Mouse (Mus musculus): ENCODE measurements around the gene Erich3. TPM values are rescaled to one million over a fixed set of nuclear protein-coding genes. Genes with fewer than 3 reads are reported as not detected.
A peak's percentile ranks its signal among the peaks of the same experiment; 100 is the strongest.

The Erich3 gene
- polyA plus RNA-seq, 1 experiment: not detected

DNA sequence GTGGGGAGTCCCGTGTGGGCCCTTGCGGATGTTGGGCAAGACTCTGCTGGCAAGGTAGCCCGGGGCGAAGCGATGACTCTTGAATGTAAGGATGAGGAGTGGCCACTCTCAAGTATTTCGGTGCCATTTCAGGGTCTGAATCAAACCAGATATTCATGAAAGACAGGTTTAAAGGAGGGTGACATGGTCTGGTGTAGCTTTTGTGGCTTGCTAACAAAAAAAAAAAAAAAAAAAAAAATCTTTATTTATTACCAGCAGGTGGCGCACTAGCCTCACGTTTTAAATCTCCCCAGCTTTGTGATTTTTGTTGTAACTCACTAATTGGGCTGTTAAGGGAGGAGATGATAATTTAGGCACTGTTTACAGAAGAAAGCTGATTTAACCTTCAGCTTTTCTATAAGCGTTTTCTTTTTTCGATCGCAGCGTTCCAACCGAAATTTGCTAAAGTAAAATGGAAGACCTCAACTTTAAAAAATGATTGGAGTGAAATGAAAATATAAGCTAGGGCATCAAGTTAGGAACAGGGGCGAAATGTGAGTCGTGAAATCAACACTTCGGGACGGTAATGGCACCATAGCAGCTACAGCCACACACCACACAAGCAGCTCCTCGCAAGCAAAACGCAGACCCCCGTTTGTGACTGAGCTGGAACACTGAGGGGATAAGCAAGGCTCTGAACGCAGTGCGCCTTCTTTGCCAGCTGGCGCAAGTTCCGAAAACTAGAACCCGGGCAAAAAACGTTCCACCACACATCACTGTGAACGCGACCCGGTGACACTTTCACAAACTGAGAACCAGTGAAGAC lies 16.8 kb upstream of the Erich3 start:
- H3K27ac ChIP-seq (ENCODE audit: insufficient read depth, low read depth, low read length): no peak overlapping the region
- TF ChIP-seq POLR2A (IDR thresholded peaks at IDR 0.05; ENCODE audit: low read depth, low read length) (no peak), CTCF (IDR thresholded peaks at IDR 0.05; ENCODE audit: extremely low read depth, insufficient read length, insufficient replicate concordance, low read depth, low read length) (no peak)
- H3K36me3 ChIP-seq (ENCODE audit: control insufficient read depth, insufficient read depth, low read length): no peaks in the 10 kb centered on the region
- H3K4me3 ChIP-seq (ENCODE audit: low read depth, low read length): peak overlapping the region; percentile 10; the same call in 1 of the 2 replicates
- H3K4me1 ChIP-seq (ENCODE audit: control insufficient read depth, insufficient read depth, insufficient read length, low read length): no peaks in the 10 kb centered on the region
- WGBS: 51% methylated on average over 29 of the region's 29 CpGs
- no peaks in the 10 kb centered on the region for H3K27me3 ChIP-seq (ENCODE audit: control insufficient read depth, insufficient read depth, low read length)

DNA sequence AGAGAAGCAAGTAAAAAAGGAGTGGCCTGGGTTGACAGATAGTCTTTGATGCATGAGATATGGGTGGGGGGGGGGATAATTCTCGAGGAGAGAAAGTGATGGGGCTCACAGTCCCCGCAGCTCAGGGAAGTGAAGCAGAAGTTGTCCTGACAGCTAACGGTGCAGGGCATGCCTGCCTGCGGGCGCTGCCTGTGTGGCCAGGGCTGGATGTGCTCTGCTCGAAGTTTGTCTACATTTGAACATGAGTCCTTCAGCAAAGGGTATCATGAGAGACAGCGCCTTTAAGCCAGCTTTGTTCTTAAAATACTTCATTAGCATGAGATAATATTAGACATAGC lies 16.2 kb upstream of the Erich3 start:
- Histone ChIP-seq H3K27ac (ENCODE audit: insufficient read depth, low read depth, low read length) (no peak overlapping the region), H3K36me3 (ENCODE audit: control insufficient read depth, insufficient read depth, low read length) (no peaks in the 10 kb centered on the region), H3K4me3 (ENCODE audit: low read depth, low read length) (no peak overlapping the region), H3K4me1 (ENCODE audit: control insufficient read depth, insufficient read depth, insufficient read length, low read length) (no peaks in the 10 kb centered on the region), H3K27me3 (ENCODE audit: control insufficient read depth, insufficient read depth, low read length) (no peaks in the 10 kb centered on the region)
- TF ChIP-seq CTCF (IDR thresholded peaks at IDR 0.05; ENCODE audit: extremely low read depth, insufficient read length, insufficient replicate concordance, low read depth, low read length) (no peak), POLR2A (IDR thresholded peaks at IDR 0.05; ENCODE audit: low read depth, low read length) (no peak)
- WGBS: 49% methylated on average over 7 of the region's 7 CpGs

DNA sequence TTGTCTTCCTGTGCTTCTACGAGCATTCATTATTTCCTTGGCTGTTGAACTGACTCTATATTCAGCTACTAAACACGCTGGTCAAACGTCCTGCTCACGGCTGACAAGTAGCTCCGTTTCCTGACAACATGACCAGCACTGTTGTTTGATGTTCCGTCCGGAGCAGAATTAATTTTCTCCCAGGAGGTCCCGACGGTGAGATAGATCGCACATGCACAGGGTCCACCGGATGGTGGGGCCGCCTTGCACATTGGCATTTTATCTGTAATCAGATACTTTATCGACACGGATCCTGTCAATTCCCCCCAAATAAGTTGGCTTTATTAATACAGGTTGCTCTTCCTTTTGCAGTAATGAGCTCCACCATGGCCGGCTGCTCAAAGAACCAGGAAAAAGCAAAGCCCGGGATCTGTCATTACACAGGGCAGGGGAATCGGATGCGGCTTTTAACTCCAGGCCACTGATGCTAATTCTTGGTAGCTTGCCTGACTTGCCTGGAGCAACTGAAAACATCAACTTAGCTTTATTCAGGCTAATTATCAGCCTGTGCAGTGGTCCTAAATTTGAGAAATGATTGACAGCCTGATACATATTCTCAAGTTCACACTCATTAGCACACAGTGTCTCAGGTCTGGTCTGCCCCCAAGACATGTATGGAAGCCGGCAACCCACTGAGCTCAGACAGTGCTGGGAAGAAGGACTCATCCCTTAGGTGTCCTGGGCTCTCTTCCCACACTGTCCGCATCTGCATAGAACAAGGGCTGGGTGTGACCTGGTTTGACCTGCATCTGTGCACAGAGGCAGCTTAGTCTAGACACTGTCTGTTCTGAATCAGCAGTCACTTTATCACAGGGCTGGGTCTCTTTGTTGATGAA lies 14.0 kb upstream of the Erich3 start:
- 78% methylated on average over 20 of the region's 20 CpGs for WGBS

DNA sequence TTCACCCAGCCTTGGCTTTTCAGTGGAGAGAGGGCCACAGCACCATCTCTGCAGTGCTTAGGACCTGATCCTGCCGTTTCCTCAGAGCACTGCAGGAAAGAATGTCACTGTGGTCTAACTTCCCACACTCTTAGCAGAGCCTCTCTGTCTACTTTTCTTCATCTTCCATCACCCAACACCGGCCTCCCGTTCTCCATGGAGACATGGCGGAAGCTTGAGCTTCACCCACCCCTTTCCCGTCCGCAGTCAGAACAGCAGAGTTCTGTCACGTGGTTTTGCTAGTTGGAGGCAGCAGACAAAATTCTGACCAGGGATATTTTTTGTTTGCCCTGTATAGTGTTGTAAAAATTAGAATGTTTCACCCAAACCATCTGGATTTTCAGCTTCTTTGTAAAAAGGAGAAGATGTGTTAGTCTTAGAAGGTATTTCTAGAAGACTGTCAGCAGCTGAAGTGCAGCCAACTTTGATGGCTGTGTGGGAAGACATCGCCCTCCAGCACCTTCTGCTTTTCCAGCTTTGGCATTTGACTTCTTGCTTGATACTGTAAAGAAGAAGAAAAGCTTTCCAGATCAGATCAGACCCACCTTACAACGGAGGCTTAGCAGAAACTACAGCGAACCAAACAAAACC lies 12.4 kb upstream of the Erich3 start:
- H3K36me3 ChIP-seq (ENCODE audit: control insufficient read depth, insufficient read depth, low read length): no peaks in the 10 kb centered on the region
- H3K27ac ChIP-seq (ENCODE audit: insufficient read depth, low read depth, low read length): no peak overlapping the region
- no peaks in the 10 kb centered on the region for H3K4me1 ChIP-seq (ENCODE audit: control insufficient read depth, insufficient read depth, insufficient read length, low read length)
- TF ChIP-seq CTCF (IDR thresholded peaks at IDR 0.05; ENCODE audit: extremely low read depth, insufficient read length, insufficient replicate concordance, low read depth, low read length): no peak
- TF ChIP-seq POLR2A (IDR thresholded peaks at IDR 0.05; ENCODE audit: low read depth, low read length): no peak
- no peaks in the 10 kb centered on the region for H3K27me3 ChIP-seq (ENCODE audit: control insufficient read depth, insufficient read depth, low read length)
- 78% methylated on average over 10 of the region's 10 CpGs for WGBS
- H3K4me3 ChIP-seq (ENCODE audit: low read depth, low read length): no peak overlapping the region

More for the DNA sequence above, 14.0 kb upstream of the Erich3 start:
- TF ChIP-seq CTCF (IDR thresholded peaks at IDR 0.05; ENCODE audit: extremely low read depth, insufficient read length, insufficient replicate concordance, low read depth, low read length): no peak
- no peak for TF ChIP-seq POLR2A (IDR thresholded peaks at IDR 0.05; ENCODE audit: low read depth, low read length)
- Histone ChIP-seq H3K36me3 (ENCODE audit: control insufficient read depth, insufficient read depth, low read length) (no peaks in the 10 kb centered on the region), H3K4me1 (ENCODE audit: control insufficient read depth, insufficient read depth, insufficient read length, low read length) (no peaks in the 10 kb centered on the region), H3K27ac (ENCODE audit: insufficient read depth, low read depth, low read length) (no peak overlapping the region), H3K4me3 (ENCODE audit: low read depth, low read length) (no peak overlapping the region), H3K27me3 (ENCODE audit: control insufficient read depth, insufficient read depth, low read length) (no peaks in the 10 kb centered on the region)

DNA sequence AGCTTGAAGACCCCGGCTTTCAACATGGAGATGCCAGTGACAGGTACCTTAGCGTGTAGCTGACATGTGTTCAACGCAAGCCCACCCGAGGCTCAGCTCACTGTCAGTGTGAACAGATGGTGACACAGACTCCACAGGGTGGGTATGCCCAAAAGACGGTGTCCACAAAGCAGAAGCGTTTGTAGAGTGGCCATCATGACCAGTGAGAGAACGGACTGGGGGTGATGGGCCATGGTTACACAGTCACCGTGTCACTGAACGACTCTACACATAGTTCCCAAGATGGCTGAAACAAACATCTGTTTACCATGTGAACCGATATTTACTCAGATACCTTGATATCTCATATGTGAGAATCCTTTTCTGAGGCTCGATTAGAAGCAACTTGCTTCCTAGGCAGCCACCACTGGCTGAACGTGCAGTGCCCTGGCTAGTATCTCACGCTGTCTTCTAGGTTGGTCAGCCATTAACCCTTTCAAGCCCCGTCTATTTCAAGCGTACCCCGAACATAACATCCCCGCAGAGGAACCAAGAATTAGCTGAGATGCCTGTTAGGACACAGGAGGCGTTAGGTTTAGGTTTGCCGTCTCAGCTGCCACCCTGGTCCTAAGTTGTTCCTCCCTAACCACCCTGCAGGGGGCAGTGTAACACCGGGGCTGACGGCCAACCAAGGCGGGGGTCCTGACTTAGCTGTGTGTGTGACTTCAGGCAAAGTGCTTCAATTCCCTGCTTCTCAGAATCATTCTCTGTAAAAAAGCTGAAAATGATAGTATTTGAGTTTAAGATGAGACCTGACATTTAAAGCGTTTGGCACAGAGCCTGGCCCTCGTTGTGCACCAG lies 10.9 kb upstream of the Erich3 start:
- no peaks in the 10 kb centered on the region for H3K36me3 ChIP-seq (ENCODE audit: control insufficient read depth, insufficient read depth, low read length)
- H3K4me1 ChIP-seq (ENCODE audit: control insufficient read depth, insufficient read depth, insufficient read length, low read length): no peaks in the 10 kb centered on the region
- H3K27me3 ChIP-seq (ENCODE audit: control insufficient read depth, insufficient read depth, low read length): no peaks in the 10 kb centered on the region
- no peak overlapping the region for H3K27ac ChIP-seq (ENCODE audit: insufficient read depth, low read depth, low read length)
- WGBS: 45% methylated on average over 24 of the region's 24 CpGs
- TF ChIP-seq CTCF (IDR thresholded peaks at IDR 0.05; ENCODE audit: extremely low read depth, insufficient read length, insufficient replicate concordance, low read depth, low read length) (peak; percentile 62; the same call in 1 of the 2 replicates), POLR2A (IDR thresholded peaks at IDR 0.05; ENCODE audit: low read depth, low read length) (no peak)
- H3K4me3 ChIP-seq (ENCODE audit: low read depth, low read length): no peak overlapping the region

DNA sequence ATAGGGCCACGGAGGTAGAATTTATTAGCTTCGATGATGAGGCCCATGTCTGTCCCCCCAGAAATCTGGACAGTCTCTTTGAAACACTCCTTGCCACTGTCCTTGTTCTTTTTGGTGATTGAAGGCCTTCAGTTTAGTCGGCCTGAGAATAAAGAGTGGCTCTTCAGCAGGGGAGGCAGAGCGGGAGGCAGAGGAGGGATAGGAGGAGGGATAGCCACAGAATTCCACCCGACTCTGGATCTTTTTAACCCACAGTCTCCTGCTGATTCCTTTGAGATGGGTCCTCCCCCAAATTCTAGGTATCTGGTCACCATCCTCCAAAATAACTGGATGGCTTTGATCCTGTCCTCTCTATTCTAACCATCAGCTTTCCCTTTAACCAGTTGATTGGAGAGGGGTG lies 10.2 kb upstream of the Erich3 start:
- TF ChIP-seq CTCF (IDR thresholded peaks at IDR 0.05; ENCODE audit: extremely low read depth, insufficient read length, insufficient replicate concordance, low read depth, low read length) (no peak), POLR2A (IDR thresholded peaks at IDR 0.05; ENCODE audit: low read depth, low read length) (no peak)
- H3K27me3 ChIP-seq (ENCODE audit: control insufficient read depth, insufficient read depth, low read length): no peaks in the 10 kb centered on the region
- H3K4me1 ChIP-seq (ENCODE audit: control insufficient read depth, insufficient read depth, insufficient read length, low read length): no peaks in the 10 kb centered on the region
- no peak overlapping the region for H3K27ac ChIP-seq (ENCODE audit: insufficient read depth, low read depth, low read length)
- 62% methylated on average over 5 of the region's 5 CpGs for WGBS
- H3K36me3 ChIP-seq (ENCODE audit: control insufficient read depth, insufficient read depth, low read length): no peaks in the 10 kb centered on the region
- H3K4me3 ChIP-seq (ENCODE audit: low read depth, low read length): no peak overlapping the region
